Mouse (Mus musculus) ES-Bruce4 (cell line): Measurements from ENCODE around the gene Nfkbid. TPM values are rescaled to one million over a fixed set of nuclear protein-coding genes. Genes with fewer than 3 reads are reported as not detected.
A peak's percentile ranks its signal among the peaks of the same experiment; 100 is the strongest.

Experiments used
- H3K27ac ChIP-seq: 2 replicates; pipeline ENCODE4 v1.5.1; 2012; ENCODE audit warnings: low read length, inconsistent platforms; ENCODE audit not compliant: insufficient read depth
- H3K27me3 ChIP-seq: 2 replicates; pipeline ENCODE4 v1.6.1; 2012; ENCODE audit warnings: mild to moderate bottlenecking, low read length, inconsistent platforms; ENCODE audit not compliant: control insufficient read depth, poor library complexity, insufficient read depth, severe bottlenecking
- H3K36me3 ChIP-seq: 2 replicates; pipeline ENCODE4 v1.6.1; 2012; ENCODE audit warnings: inconsistent platforms, mild to moderate bottlenecking, low read length, moderate library complexity; ENCODE audit not compliant: control insufficient read depth, poor library complexity, insufficient read depth, severe bottlenecking
- H3K4me1 ChIP-seq: one replicate; pipeline ENCODE4 v1.8.1; 2011; ENCODE audit warnings: low read length; ENCODE audit not compliant: control insufficient read depth, insufficient read depth
- H3K4me3 ChIP-seq: 2 replicates; pipeline ENCODE4 v1.5.1; 2011; ENCODE audit warnings: low read depth, mild to moderate bottlenecking, low read length
- H3K9ac ChIP-seq: 2 replicates; pipeline ENCODE4 v1.6.1; 2012; ENCODE audit warnings: low read depth, mild to moderate bottlenecking, inconsistent platforms; ENCODE audit not compliant: poor library complexity, severe bottlenecking
- H3K9me3 ChIP-seq: replicated peaks from 2 replicates; pipeline ENCODE4 v1.6.1; 2012; ENCODE audit warnings: mild to moderate bottlenecking, low read length, inconsistent platforms; ENCODE audit not compliant: control insufficient read depth, poor library complexity, insufficient read depth, severe bottlenecking
- CTCF ChIP-seq: IDR thresholded peaks from one replicate; pipeline ENCODE4 v1.8.1; 2011; ENCODE audit warnings: low read depth, low read length
- EP300 ChIP-seq: IDR thresholded peaks from 2 replicates; pipeline ENCODE4 v1.6.1; 2011; ENCODE audit warnings: low read depth, low read length; ENCODE audit not compliant: insufficient read depth
- POLR2A ChIP-seq: IDR thresholded peaks from one replicate; pipeline ENCODE4 v1.8.1; 2011; ENCODE audit warnings: low read length; ENCODE audit not compliant: insufficient read depth
- polyA plus RNA-seq: library from polyadenylated mRNA; stranded (reverse); fragments of >200 nt; gene quantifications from 2 replicates; pipeline ENCODE4 v1.2.4, GENCODE M21; 2011; ENCODE audit warnings: low read depth; ENCODE audit not compliant: missing spikeins, insufficient read depth, insufficient read length

The Nfkbid gene
- polyA plus RNA-seq, 1 experiment, result 4.1 TPM

DNA sequence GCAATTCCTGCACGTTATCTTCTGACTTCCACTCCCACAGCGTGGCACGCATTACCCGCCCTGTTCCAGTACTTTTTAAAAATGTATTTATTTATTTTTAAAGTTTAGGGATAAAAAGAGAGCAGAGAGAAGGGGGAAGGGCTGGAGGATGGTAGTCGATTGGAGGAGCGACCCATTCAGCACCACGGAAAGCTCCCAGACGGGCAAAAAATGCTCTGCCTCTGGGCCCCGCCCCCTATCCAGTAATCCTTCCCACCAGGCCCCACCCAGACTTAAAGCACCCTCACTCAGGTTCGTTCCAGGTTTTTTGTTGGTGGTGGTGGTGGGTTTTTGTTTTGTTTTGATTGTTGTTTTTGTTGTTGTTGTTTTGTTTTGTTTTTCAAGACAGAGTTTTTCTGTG is 12.7 kb downstream of the Nfkbid start:
- Histone ChIP-seq H3K27me3 (no peaks in the 10 kb centered on the region), H3K9me3 (no peaks in the 10 kb centered on the region), H3K4me1 (peaks cover 3% of the 10 kb centered on the region), H3K4me3 (no peak overlapping the region), H3K27ac (peak overlapping the region; percentile 82), H3K36me3 (0 out of 2 replicates have a peak, but pooled peaks cover 3% of the 10 kb centered on the region), H3K9ac (no peak overlapping the region)
- peak; percentile 56; the same call in 1 of the 2 replicates for TF ChIP-seq EP300
- TF ChIP-seq CTCF, result no peak

DNA sequence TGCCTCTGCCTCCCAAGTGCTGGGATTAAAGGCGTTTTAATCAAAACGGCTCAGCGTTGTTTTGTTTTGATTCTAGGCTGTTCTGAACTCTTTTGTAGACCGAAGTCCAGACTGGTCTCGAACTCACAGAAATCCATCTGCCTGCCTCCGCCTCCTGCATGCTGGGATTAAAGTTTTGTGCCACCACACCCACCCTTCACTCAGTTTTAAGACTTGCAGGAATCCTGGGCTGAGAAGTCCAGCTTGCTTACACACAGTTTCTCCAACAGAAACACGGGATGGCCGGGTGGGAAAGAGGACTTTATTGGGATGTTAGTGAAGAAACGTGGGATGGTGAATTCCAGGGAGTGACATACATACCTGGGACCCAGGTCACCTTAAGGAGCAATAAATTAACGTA is 13.2 kb downstream of the Nfkbid start:
- H3K4me1 ChIP-seq, result peaks cover 3% of the 10 kb centered on the region
- H3K36me3 ChIP-seq, result 0 out of 2 replicates have a peak, but pooled peaks cover 3% of the 10 kb centered on the region
- H3K27me3 ChIP-seq, result no peaks in the 10 kb centered on the region
- H3K4me3 ChIP-seq, result no peak overlapping the region
- peak overlapping the region; percentile 82 for H3K27ac ChIP-seq
- H3K9ac ChIP-seq, result no peak overlapping the region
- H3K9me3 ChIP-seq, result no peaks in the 10 kb centered on the region
- TF ChIP-seq EP300 (no peak), CTCF (no peak), POLR2A (no peak)

DNA sequence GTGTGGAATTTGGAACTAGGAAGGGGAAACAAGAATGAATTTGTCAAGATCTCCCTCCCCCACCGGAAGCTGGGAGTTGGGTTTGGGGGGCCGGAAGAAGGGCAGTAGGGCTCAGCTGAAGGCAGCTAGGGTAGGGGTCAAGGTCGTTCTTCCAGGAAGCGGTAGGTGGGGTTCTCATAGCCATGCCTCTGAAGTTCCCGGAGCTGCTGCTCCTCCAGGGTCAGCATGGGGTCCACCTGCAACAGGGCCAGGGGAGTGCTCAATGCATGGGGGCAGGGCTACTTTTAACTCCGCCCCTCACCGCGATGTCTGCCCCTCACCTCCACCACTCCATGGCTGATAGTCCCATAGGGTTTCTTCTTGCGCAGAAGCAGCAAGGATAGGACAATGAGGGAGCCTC is 13.6 kb downstream of the Nfkbid start:
- H3K4me1 ChIP-seq, result peaks cover 1% of the 10 kb centered on the region
- H3K27ac ChIP-seq, result peak overlapping the region; percentile 82
- 0 out of 2 replicates have a peak, but pooled peaks cover 3% of the 10 kb centered on the region for H3K36me3 ChIP-seq
- no peaks in the 10 kb centered on the region for H3K27me3 ChIP-seq
- TF ChIP-seq EP300 (peak; percentile 93), POLR2A (no peak)
- H3K9ac ChIP-seq, result no peak overlapping the region
- peak overlapping the region; percentile 13; the same call in 1 of the 2 replicates for H3K4me3 ChIP-seq
- no peaks in the 10 kb centered on the region for H3K9me3 ChIP-seq

DNA sequence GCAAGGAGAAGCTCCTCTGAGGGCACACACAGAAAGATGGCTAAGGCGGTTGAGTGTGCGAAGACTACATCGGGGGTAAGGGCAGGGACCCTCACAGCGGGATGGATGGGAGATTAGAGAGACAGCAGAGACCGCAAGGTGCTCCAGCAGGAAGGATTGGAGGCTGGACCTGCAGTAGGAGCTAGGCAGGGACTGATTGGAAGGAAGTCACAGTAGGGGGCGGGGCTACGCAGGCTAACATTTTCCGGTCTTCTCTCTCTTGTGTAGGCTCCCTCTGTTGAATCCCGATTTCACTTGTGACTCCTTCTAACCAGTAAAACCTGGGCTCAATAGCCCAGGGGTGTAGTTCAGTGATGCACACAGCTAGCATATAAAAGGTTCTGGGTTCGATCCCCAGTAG is 15.3 kb downstream of the Nfkbid start:
- H3K4me3 ChIP-seq, result peak overlapping the region; percentile 70
- H3K36me3 ChIP-seq, result 0 out of 2 replicates have a peak, but pooled peaks cover 3% of the 10 kb centered on the region
- H3K9ac ChIP-seq, result peak overlapping the region; percentile 32
- H3K9me3 ChIP-seq, result no peaks in the 10 kb centered on the region
- peak overlapping the region; percentile 60 for H3K27ac ChIP-seq
- H3K27me3 ChIP-seq, result no peaks in the 10 kb centered on the region
- H3K4me1 ChIP-seq, result peaks cover 1% of the 10 kb centered on the region
- no peak for TF ChIP-seq CTCF
- peak; percentile 60 for TF ChIP-seq POLR2A
- peak; percentile 29; the same call in 1 of the 2 replicates for TF ChIP-seq EP300

DNA sequence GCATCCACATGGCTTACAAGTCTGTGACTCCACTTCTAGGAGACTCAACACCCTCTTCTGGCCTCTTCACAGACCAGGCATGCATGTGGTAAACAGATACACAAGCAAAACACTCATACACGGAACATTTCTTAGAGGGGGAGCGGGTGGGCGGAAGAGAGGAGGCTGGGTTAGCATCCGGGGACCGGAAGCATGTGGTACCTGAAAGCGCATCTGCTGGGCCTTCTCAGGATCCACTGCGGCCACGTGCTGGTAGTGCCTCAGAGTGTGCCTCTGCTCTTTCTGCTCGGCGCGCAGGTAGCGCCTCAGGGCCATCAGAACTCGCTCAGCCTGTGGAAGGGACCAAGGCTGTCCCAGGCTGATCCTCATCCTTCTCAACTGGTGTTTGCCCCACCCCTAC is 18.2 kb downstream of the Nfkbid start:
- no peaks in the 10 kb centered on the region for H3K27me3 ChIP-seq
- H3K36me3 ChIP-seq, result 0 out of 2 replicates have a peak, but pooled peaks cover 2% of the 10 kb centered on the region
- peak overlapping the region; percentile 53 for H3K4me3 ChIP-seq

GRCm38 (mm10) chr7:30440697-30441096 is 19.2 kb downstream of the Nfkbid start:
- Histone ChIP-seq H3K27me3 (no peaks in the 10 kb centered on the region), H3K27ac (peak overlapping the region; percentile 65), H3K4me3 (peak overlapping the region; percentile 53), H3K9me3 (no peaks in the 10 kb centered on the region), H3K36me3 (no peaks in the 10 kb centered on the region), H3K4me1 (peaks cover 1% of the 10 kb centered on the region), H3K9ac (peak overlapping the region; percentile 23)
- TF ChIP-seq EP300 (peak; percentile 50; the same call in 1 of the 2 replicates), POLR2A (no peak), CTCF (peak; percentile 92)

More for the DNA sequence above, 18.2 kb downstream of the Nfkbid start:
- Histone ChIP-seq H3K4me1 (peaks cover 1% of the 10 kb centered on the region), H3K27ac (peak overlapping the region; percentile 65), H3K9me3 (no peaks in the 10 kb centered on the region), H3K9ac (peak overlapping the region; percentile 23)
- TF ChIP-seq CTCF, result no peak
- no peak for TF ChIP-seq EP300
- no peak for TF ChIP-seq POLR2A
